Mouse (Mus musculus): Measurements from ENCODE around the gene Hoxc4.

Gene Hoxc4

DNA sequence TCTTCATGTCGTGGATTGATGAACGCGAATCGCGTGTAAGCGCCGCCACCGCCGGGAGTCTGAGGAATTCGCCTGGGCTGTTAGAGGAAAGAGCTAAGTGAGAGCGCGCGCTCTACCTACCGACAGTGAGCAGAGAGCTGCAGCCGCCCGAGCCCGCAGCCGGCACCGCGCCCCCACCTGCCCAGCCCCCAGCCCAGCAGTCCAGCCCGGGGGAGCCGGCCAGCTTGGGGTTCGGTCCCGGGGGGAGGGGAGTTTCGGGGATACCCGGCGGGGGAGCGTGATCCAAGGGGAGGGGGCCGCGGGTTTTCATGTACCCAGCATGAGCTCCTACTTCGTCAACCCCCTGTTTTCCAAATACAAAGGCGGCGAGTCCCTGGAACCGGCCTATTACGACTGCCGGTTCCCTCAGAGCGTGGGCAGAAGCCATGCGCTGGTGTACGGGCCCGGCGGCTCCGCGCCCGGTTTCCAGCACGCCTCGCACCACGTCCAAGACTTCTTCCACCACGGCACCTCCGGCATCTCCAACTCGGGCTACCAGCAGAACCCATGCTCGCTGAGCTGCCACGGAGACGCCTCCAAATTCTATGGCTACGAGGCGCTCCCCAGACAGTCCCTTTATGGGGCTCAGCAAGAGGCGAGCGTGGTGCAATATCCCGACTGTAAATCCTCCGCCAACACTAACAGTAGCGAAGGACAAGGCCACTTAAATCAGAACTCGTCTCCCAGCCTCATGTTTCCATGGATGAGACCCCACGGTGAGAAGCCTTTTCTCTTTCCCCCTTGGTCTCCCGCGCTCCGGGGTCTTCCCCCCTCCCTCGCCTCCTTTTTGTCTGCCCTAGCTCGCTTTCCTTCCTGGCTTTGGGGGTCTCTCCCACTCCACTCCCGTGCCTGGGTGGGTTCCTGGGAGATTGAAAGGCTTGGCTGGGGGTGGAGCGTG lies 28.0 kb upstream of the Hoxc4 start, which contains the start of gene Hoxc8:
Gene Hoxc8 (plus strand): TSS at position 147 of the 937 bp plus-strand sequence.
- no peak for DNase-seq (ENCODE audit: low spot score)

DNA sequence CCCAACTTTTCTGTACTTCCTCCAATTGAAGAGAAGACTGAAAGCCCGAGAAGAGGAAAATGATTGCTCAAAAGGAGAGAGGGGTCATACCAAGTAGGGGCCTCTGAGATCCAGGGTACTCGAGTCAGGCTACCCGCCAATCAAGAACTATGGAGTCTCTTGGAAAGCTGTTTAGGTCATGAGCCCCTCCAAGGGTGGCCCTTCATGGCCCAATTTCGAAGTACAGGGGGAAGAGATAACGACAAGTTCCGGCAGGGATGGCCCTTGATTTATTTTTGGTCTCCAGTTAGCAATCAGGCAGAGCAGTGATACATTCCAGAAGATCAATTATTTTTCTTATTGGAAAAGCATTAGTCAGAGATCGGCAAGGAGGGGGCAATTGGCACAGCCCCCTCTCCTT lies 27.0 kb upstream of the Hoxc4 start:
- DNase-seq (ENCODE audit: low spot score): no peak

DNA sequence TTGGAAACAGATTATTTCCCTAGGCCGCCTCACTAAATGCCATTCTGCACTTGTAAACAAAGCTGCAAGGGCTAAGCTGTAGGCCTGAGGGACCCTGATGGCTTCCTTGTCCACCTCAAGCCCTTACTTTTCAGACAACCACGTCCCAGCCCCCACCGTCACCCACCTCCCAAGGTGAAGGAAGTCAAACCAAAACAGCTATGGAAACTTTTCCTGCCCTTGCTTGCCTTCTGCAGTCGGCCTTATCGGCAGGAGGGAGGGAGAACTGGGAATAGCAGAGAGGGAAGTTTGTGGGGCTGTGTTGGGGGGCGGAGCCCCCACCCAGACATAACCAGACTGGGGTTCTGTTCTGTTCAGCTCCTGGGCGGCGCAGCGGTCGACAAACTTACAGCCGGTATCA lies 26.5 kb upstream of the Hoxc4 start:
- no peak for DNase-seq (ENCODE audit: low spot score)

DNA sequence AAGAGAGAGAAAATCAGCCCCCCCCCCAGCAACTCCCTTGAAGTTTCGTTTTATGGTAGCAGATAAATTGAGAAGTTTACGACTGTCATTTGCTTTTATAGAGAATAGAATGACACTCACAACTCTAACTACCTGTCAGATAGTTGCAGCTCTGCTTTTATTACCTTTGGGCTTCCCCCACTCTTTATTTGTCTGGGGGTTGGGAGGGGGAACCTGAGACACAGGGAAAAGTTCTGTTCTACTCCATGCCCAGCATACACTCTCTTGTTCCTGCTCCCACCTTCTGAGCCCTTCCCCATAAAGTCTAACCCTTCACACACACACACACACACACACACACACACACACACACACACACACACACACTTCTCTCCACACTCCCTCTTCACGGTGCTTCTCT lies 25.9 kb upstream of the Hoxc4 start:
- no peak for DNase-seq (ENCODE audit: low spot score)

DNA sequence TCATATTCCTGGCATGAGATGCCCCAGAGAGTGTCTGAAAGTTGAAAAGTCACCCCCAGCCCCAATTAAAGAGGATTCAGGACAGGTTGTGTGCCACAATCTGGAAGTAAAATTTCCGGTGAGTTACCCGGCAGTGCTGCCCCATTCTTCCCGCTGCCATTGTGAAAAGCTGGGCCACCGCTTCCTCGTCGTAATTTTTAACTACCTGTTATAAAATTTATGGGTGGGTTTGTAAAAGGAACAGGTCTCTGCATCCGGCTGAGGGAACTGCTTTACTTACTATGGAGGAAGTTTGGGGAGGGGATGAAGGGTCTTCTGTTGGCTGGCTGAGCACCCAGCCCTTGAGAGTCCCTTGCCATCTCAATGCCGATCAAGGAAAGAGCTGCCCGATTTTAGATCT lies 22.2 kb upstream of the Hoxc4 start:
- DNase-seq (ENCODE audit: low spot score): no peak

DNA sequence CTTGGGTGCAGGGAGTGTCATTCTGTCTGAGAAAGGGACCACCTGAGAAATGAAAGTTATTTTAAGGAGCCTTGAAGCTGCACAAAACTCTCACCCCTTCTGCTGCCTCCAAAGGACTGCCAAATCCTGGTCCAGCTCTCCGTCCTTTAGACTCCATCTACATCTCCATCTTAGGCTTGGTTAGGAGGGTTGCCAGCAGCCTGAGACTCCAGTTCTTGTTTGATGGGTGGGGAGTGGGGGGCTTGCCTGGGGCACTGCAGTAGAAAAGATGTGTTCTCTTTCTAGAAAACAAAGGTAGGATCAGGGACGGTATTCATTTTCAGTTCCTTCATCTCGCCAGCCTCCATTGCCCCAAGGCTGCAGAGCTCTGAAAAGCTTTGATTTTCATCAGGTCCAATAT lies 21.3 kb upstream of the Hoxc4 start:
- DNase-seq (ENCODE audit: low spot score): no peak

DNA sequence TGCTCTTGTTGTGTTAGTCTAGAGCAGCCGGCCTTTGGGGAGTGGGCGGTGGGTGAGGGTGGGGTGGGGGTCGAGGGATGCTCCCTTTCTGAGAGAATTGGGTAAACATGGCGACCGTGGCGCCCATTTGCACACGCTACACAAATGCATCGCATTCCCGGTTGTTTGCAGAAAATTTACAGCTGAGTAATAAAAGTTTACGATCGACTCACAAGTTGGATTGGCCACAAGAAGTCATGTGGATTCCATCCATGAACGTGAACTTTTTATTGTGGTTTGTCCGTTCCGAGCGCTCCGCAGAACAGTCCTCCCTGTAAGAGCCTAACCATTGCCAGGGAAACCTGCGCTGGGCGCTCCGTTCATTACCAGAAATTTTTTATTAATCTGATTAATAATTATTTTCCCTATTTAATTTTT lies 20.8 kb upstream of the Hoxc4 start, which contains the start of gene Hoxc6:
Gene Hoxc6 (plus strand): TSS at position 319 of the 417 bp plus-strand sequence.
- DNase-seq (ENCODE audit: low spot score): no peak

DNA sequence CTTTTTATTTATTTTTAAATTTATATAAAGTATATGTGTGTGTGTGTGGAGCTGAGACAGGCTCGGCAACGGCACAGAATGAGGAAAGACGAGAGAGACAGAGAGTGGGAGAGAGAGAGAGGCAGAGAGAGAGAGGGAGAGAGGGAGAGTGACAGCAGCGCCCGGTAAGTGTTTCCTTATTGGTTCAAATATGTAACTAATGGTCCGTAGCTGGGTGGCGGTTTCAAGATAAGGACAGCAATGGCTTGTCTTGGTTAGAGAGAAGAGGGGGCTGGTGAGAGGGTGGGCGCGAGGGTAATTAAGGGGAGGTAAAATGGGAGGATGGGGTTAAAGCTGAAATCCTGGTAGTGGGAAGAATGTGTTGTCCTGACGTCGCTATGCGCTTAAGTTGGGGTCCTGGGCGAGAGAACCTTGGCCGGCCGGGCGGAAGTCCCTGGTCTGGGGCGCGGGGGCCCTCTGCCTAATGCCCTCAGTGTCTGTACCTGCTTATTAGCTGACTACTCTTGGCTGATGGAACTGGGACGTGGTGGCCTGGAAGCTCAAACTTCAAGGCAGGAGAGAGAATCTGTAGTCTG lies 20.0 kb upstream of the Hoxc4 start:
- DNase-seq (ENCODE audit: low spot score): no peak

DNA sequence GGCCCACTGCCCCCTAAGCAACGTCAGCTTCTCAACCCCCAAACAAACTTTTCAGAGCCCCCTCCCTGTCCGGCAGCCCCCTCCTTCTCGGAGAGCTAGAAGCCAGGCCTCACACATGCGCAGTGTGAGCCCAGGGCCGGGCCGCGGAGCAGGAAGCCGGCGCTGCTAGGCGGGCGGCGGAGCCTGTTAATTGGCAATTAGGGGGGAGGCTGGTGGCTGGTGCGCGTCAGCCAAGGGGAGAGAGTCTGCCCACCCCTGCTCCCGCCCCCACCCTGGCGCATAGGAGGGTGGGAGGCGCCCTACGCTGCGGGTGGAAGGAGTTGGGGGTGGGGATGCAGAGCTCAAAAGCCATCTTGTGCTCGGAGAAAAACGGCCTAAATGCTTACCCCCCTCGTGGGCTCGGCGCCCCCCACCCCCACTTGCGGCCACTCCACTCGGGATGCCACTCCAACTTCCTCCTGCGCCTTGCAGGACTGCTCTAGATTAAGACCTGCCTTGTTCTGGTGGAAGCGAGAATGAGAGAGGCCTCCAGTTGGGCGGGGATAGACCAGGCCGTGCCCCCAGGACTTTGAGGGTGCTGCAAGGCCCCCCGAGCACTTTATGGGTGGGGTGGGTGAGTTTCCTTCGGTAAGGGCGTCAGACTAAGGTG lies 19.4 kb upstream of the Hoxc4 start:
- no peak for DNase-seq (ENCODE audit: low spot score)

DNA sequence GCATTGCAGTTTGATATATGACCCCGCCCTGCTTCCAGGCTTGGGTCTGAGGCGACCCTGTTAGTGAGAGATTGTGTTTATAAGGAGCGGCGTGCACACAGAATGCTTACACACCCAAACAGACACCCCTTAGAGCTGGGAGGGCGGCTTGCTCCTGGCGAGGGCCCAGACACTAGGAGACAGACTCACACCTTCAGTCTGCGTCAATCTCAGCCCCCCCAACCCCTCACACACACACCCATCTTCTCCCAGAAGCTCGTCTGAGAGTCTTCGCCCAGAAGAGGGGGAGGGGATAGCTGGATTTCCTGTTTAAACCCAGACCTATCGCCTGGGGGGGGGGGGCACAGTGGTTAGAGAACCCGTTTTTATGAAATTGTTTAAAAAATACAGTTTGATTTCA lies 18.8 kb upstream of the Hoxc4 start:
- no peak for DNase-seq (ENCODE audit: low spot score)

DNA sequence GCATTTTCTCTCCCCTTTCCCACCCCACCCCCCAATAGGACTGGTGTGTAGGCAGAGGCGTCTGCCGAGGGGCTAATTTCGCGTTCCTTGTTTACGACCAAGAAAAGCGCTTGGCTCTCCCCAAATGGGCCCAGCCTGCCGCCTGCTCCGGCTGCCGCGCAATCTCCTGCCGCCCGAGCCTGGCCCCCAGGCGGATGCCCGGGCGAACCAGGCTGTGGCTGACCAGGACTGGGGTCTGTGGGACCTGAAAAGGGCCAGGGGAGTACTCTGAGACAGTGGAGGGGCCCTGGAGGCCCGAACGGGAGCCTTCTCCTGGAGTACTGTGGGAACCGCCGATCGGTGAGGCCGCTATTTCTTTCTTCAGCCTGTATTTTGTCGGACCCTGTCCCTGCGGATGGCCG lies 18.2 kb upstream of the Hoxc4 start:
- no peak for DNase-seq (ENCODE audit: low spot score)

DNA sequence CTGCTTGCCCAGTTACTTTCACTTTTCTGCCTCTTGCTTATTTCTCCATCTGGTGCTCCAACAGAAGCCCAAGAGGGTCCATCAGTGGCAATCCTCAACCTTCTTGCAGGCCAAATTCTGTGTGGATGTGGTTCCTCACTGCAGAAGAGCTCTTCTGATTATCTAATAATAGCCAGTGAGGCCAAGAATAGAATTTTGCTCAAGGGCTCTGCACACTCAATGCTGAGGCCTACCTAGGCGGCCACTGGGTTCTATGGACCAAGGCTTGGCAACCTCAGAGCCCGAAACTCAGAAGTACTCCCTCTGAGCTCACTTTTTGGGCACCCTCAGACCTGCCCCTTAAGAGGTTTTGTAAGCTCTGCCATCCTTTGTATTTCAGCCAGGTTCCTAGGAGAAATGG lies 17.4 kb upstream of the Hoxc4 start:
- DNase-seq (ENCODE audit: low spot score): no peak

DNA sequence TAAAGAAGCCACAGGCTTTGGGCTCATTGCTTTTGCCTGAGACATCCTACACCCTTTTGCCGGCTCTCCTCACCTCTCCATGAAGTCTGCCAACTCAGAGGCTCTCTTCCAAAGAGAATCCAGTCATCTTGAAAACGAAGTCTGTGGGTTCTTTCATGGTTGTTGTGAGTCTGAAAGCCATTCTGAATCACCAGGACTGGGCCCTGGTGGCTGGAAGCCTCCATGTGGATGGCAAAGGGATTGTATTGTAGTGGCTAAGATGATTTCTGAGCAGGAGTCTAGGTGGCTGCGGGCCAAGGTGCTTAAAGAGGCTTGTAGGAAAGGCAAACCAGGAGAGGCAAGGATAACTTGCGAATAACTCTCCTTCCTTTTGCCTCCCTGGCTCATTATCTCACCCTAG lies 16.6 kb upstream of the Hoxc4 start:
- DNase-seq (ENCODE audit: low spot score): no peak

DNA sequence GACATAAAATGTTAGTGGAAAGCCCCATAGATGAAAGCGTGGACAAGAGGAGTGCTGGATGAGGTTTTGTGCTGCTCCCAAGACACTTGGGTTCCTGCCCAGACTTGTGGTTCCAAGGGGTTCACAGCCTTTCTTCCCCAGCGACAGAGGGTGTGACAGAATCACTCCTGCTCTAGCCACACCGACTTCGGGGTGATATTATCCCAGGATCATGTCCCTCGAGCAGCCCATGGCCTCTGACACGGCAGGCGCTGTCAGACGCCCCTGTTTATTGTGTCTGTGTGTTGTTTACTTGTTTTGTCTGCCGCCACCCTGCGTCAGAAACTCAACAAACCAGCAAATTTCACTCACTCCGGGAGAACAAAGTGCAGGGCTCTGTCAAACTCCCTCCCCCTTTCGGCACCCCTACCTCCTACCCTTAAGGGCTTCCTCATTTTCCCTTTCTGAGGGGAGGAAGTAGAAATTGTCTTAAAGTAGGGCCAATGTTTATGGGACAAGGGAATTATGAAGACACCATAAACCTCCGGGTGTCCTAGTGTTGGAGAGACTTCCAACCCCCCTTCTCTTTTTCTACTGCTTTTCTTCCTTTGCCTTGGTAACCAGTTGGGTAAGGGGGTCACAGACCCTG lies 15.8 kb upstream of the Hoxc4 start:
- no peak for DNase-seq (ENCODE audit: low spot score)

DNA sequence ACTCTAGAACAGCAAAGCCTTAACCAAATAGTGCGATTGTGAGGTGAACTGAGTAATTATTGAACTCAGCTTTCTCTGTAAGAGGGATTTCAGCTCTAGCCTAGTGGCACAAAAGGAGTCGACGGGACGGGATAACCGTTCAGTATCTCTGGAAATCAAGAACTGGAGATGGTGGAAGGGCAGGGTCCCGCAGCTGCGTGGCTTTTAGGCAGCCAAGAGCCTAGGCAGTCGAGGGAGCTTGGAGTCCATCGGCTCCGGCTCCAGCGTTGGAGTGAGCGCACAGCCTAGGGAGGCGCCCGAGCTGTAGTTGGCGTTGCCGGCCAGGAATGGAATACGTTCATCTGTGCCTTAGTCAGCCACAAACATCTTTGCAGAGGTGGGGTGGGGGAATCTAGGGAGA lies 13.4 kb upstream of the Hoxc4 start:
- no peak for DNase-seq (ENCODE audit: low spot score)

DNA sequence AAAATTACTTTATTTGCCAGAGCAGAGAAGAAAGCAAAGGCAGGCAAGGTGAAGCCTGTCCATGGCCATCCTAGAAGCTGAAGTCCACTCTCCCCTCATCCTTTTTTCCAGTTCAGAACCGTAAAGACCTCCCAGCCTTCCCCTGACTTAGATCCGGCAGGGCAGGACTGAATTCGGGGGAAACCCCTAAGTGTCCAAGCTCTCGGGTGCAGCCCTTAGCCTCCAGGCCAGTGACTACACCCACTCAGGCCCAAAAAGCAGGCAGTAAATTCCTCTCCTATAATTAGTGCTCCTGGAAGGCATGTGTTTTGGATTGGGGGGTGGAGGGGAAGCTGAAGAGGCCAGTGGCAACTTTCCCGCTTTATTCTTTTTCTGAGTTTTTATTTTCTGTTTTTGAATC lies 12.9 kb upstream of the Hoxc4 start:
- no peak for DNase-seq (ENCODE audit: low spot score)

DNA sequence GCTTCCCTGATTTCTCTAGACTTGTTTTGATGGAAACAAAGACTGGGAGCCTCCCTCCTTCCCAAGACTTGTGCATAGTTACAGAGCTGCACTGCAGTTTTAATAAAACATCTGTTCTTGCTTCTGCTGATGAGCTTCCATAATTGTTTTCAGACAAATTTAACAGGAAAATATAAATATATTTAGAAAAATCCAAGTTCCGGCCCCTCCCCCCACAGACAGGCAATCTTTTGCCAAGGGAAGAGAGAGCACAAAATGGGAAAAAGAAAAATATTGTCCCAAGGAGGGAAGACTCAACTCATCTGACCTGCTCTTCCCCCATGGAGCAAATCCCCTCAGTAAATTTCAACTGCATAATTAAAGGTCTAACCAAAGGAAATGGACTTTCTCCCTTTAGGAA lies 12.4 kb upstream of the Hoxc4 start:
- DNase-seq (ENCODE audit: low spot score): no peak

DNA sequence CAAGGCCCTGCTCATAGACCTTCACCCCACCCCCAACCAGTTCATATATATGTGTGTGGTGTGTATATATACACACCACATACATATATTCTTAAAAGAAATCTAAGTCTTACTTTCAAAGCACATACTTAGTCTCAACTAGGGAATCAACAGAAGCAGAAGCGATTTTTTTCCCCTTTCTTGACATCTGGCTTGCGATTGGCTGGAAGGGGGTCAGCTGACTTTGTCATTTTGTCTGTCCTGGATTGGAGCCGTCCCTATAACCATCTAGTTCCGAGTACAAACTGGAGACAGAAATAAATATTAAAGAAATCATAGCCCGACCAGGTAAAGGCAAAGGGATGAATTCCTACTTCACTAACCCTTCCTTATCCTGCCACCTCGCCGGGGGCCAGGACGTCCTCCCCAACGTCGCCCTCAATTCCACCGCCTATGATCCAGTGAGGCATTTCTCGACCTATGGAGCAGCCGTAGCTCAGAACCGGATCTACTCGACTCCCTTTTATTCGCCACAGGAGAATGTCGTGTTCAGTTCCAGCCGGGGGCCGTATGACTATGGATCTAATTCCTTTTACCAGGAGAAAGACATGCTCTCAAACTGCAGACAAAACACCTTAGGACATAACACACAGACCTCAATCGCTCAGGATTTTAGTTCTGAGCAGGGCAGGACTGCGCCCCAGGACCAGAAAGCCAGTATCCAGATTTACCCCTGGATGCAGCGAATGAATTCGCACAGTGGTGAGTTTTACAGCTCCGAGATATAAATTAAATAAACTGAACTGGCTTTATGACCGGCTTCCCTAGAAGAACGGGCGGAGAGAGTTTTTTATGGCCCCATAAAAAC lies 9.2 kb upstream of the Hoxc4 start:
- DNase-seq (ENCODE audit: low spot score): no peak

DNA sequence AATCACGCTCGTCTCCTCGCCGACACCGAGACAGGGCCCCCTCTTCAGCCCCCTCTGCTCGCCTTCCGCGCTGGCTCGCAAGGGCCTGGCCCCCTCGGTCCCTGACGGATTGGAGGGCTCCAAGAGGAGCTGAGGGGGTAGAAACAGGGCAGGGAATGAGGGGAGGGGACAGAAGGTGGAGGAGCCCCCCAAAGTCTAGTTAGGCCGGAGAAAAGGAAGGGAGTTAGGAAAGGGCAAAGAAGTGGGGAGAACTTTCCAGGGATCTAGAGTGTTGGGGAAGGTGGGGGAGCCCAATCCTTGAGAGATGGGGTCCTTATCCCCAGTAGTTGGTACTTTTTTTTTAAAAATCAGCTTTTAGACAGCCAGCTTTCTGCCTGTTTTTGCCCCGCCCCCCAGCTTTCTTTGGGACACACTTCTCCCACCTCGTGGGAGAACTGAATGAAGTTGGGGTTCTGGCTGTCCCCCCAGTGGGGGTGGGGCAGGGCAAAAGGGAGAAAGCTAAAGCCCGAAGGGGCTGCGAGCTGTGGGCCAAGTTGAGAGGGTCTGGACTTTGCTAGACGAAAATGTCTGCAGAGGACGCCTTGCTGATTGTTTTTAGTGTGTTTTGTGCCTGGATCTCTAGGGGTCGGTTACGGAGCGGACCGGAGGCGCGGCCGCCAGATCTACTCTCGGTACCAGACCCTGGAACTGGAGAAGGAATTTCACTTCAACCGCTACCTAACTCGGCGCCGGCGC lies 8.5 kb upstream of the Hoxc4 start:
- no peak for DNase-seq (ENCODE audit: low spot score)

DNA sequence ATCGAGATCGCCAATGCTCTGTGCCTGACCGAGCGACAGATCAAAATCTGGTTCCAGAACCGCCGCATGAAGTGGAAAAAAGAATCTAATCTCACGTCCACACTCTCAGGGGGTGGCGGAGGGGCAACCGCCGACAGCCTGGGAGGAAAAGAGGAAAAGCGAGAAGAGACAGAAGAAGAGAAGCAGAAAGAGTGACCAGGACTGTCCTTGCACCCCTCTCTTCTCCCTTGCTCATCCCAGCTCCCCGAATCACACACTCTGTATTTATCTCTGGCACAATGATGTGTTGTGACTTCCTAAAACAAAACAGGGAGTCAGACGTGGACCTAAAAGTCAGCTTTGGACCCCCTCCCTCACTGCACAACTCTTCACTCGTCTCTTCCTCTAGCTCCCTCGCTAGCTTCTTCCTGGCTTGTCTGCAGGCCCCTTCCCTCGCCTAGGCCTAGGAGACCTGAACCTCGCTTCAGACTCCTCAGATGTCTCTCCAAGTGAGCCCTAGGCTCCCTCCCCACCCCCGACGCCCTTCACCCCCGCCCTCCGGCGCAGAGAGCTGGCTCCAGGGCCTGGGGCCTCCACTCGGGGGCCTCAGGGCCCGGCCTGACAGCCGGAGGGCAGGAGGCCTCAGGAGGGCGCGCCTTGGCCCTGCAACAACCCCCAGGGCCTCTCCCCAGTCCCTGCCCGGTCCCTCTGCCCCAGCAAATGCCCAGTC lies 7.7 kb upstream of the Hoxc4 start:
- no peak for DNase-seq (ENCODE audit: low spot score)
